Mouse (Mus musculus) adrenal gland, postnatal 0 days (tissue): Measurements from ENCODE around the gene Syndig1l. TPM values are rescaled to one million over a fixed set of nuclear protein-coding genes. Genes with fewer than 3 reads are reported as not detected.

Experiments
- polyA plus RNA-seq: library from polyadenylated mRNA; unstranded; fragments of >200 nt; fragmentation: Nextera tagmentation; extraction: Ambion mirVana; gene quantifications from 2 replicates; pipeline ENCODE4 v1.2.1, GENCODE M21; 2015

Gene Syndig1l
- 0.17 TPM in 1 of 2 replicates, not detected in the other for polyA plus RNA-seq

GRCm38 (mm10) chr12:84698319-84699081 lies at the start of gene Syndig1l:
Syndig1l (minus strand) TSS chr12:84698831.

GRCm38 (mm10) chr12:84640654-84641053 lies 58.0 kb downstream of the Syndig1l start, which contains the start of gene Vrtn:
Vrtn (plus strand) TSS chr12:84641019.

Other genes starting within 250 kb of the Syndig1l start
- 49.1 and 91.4 TPM in 2 replicates for gene Aldh6a1, start 247.8 kb downstream of the Syndig1l start, polyA plus RNA-seq
- 12.6 and 15.1 TPM in 2 replicates for gene Lin52, start 247.4 kb downstream of the Syndig1l start, polyA plus RNA-seq
- not detected in 2 replicates for gene Vsx2, start 129.1 kb downstream of the Syndig1l start, polyA plus RNA-seq
- gene Abcd4, start 81.4 kb downstream of the Syndig1l start, polyA plus RNA-seq: 9.9 and 12.2 TPM in 2 replicates
- gene Vrtn, start 57.8 kb downstream of the Syndig1l start, polyA plus RNA-seq: not detected in 2 replicates
- gene Npc2, start 74.3 kb upstream of the Syndig1l start, polyA plus RNA-seq: 66.6 and 68.5 TPM in 2 replicates
- 159 and 164 TPM in 2 replicates for gene Isca2, start 74.4 kb upstream of the Syndig1l start, polyA plus RNA-seq
- gene Ltbp2, start 177.7 kb upstream of the Syndig1l start, polyA plus RNA-seq: 1.9 and 2.2 TPM in 2 replicates